Mouse (Mus musculus) activated CD4-positive, CD25-positive, alpha-beta regulatory T cell, adult 4 months (primary cell): ENCODE data around the gene Tbxas1. TPM values are rescaled to one million over a fixed set of nuclear protein-coding genes. Genes with fewer than 3 reads are reported as not detected.
A peak's percentile ranks its signal among the peaks of the same experiment; 100 is the strongest.

Experiments used
- ATAC-seq: one replicate; pipeline ENCODE4 v1.8.0; 2017
- polyA plus RNA-seq, 2 experiments: library from polyadenylated mRNA; unstranded; fragments of 100-300 nt; shearing (Covaris generic); gene quantifications; one replicate each; pipeline ENCODE4 v1.2.1; 2017

Gene Tbxas1
- under 1 TPM; 0.12 to 0.13 TPM for polyA plus RNA-seq

DNA sequence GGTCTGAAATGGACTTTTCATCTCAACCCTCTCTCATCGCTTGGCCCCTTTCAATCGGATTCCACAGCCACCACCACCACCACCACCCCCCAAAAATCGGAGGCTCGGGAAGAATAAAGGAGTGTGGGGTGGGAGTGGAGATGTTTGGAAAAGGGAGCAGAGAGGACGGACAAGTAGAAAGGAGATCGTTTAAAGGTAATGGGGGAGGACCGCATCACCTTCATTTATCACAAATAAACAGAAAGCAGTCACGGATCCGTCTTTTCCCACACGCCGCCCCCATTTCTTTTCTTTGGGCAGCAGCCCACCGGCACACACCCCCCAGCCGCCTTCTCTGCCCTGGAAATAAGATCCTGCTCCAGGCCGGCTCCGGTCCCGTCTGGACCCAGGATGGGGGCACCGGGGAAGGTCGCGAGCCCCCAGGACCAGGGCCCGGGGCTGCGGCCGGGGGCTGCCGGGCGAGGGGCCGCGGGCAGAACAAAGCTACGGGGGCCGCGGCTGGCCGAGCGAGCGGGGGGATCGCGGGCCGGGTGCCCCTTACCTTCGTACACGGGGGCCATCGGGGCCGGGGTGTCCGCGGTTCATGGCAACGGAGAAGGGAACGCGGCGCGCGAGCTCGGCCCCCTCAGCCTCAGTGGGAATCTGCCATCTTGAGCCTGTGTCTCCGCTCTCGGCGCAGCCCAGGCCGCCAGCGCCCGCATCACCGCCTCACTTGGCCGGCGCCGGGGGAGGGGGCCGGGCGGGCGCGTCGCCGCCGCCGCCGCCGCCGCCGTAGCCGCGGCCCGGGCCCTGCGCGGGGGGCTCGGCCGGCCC is at the start of gene Tbxas1:
Tbxas1 (plus strand) TSS at position 147 of the 813 bp plus-strand sequence.
- peak; percentile 28 for ATAC-seq

DNA sequence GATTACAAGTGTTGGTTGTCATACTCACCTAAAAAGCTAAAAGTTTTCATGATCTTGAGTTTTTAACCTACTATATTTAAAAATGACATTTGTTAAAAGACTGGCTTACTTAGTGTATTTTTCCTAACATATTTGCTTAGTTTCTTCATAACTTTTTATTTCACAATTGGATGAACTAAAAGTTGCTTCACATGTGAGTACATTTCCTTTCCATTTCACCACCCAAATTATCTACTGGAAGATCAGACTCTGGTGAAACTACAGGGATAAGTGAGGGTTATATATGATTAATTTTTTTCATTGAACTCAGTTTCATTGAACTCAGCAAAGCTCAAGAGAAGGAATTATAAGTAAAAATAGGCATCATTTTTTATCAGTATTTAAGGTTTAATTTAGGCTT is 49.3 kb upstream of the Tbxas1 start:
- ATAC-seq, result no peak

DNA sequence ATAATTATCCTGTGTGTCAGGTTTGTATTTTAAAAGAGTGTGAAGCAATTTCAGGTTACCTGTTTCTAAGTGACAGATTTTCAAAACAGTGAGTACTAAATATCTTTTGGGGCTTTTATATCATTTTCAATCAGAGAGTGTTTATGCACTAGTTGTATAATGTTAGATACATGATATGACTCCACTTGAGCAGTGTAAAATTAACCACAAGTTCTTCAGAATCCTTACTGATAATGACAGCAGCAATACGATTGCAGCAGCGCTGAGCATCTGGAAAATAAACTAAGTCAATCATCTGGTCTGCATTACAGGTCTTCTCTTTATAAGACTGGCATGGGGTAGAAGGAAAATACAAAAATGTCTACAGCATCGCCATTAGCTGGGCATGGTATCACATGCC is 48.3 kb upstream of the Tbxas1 start:
- no peak for ATAC-seq

DNA sequence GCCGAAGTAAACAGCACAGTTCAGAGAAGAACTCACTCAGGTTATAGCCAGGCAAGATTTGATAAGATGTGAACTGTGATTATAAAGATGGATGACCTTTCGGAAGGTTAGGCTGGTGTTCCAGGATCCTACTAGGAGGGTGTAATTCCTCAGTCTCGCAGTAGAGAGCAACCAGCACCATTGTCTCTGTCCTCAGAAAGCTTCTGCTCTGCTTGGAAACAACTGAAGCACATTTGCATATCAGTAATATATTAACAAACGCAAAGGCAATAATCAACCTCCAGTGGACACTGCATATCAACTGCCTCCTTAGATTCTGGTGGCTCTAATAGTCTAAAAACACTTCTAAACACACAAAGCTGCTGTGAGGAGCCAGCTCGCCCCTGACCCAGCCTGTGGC is 47.8 kb upstream of the Tbxas1 start:
- no peak for ATAC-seq

DNA sequence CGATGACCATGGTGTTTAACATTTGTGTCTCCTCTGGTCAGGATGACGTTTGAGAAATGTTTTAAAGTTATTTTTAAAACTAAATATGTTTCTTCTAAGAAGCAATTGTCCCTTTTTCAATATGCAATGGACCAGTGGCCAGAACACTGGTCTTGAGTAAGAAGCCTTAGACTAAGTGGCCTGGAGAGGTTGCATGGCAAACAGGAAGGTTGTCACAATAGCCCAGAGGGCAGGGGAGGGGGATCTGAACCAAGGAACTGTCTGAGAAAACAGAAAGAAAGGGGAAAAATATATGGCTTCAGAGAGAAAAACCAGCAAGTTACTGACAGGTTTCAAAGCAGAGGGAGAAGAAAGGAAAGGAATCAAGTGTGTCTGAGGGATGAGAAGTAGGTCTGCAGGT is 47.0 kb upstream of the Tbxas1 start:
- no peak for ATAC-seq

DNA sequence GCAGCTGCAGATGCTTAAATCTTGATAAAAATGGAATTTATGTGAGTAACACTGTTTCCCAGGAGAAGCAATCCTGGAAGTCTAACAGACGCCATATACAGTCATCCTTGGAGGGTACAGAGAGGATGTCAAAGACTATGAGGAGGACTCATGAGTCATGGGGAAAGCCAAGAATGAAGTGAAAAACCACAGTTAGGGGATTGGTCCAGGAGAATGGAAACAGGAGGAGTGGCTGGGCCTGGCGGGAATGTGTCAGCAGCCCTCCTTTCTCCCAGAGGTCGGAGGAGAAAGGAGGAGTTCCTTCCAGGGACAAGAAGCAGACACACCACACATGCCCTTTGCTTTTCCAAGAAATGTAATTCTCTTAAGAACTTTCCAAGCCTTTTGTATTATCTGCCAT is 45.8 kb upstream of the Tbxas1 start:
- ATAC-seq, result no peak

DNA sequence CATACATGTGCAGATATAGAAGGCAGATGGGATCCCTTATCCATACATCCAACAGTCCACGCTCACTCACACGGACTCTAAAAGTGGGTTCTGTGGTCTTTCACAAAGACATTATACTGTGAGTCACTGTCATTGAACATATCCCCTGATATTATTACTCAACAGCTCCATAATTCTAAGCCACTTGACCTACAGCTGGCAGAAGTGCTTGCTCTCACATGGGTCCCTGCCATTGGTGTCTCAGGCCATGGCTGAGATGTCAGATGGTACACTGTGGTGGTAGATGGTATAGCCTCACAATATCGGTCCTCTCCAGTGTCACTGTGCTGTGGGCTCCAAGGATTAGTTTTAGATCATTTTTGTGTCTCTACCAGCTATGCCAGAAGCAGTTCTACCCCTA is 41.5 kb upstream of the Tbxas1 start:
- no peak for ATAC-seq

DNA sequence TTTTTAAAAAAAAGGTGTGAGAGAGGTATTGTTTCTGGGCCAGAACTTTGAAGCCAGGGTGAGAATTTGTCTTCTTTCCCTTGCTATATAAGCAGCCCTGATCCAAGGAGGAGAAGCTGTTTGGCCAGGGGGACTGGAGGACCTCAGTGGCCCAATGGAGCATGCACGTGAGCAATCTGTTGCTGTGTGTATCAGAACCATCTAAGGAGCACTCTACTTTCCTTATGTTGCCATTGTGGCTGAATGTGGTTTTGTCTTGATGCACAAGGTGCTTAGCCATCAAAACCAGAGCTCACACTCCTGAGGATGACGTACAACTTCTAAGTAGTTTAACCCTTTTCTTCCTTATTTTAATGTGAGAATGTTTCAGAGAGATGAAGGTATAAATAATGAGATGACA is 40.5 kb upstream of the Tbxas1 start:
- ATAC-seq, result no peak

DNA sequence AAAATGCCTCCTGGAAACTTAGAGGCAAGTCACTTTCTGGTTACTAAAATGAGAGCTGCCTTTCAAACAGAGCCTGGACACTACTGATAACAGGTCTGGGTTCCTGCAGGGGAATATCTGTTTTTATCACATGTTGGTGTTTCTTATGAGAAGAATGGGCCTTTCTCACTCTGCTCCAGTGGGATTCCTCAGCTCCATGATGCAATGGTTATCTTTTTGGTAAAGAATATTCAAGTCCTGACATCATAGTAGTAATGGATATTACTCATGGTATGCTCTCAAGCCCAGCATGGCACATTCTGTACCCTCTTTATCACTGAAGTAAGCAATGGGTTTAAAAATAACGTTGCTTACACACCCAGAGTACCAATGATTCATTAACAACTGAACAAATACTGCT is 40.0 kb upstream of the Tbxas1 start:
- no peak for ATAC-seq

DNA sequence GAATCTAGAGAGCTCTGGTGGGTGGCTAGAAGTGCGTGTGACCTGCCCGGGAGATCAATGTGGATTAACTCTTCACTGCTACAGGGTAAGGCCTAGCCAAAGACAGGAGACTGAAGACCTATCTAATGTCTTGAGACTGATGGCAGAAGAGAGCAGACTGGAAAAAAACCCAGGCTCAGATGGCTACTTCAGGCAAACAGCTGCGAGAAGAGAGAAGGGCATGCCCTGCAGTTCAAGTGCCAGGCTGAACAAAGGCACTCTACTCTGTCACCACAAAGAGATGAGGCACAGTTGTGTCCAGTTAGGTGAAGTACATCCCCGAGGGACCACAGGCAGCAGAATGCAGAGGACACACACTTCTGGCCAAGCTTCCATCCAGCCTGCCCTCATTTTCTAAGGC is 37.1 kb upstream of the Tbxas1 start:
- ATAC-seq, result no peak

DNA sequence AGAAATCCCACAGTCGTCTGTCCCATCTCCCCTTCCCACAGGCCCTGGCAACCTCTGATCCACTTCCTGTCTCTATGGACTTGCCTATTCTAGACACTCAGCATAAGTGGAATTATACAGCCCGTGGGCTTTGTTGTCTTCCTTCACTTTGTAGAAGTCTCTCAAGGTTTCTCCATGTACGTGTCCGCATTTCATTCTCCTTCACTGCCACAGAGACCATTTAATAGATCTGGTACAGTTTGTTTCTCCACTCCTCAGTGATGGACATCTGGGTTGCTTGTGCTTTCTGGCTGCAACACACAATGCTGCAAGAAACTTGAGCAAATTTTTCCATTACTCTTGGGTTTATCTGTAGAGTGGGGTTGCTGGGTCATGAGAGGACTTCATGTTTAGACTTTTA is 35.3 kb upstream of the Tbxas1 start:
- ATAC-seq, result no peak

DNA sequence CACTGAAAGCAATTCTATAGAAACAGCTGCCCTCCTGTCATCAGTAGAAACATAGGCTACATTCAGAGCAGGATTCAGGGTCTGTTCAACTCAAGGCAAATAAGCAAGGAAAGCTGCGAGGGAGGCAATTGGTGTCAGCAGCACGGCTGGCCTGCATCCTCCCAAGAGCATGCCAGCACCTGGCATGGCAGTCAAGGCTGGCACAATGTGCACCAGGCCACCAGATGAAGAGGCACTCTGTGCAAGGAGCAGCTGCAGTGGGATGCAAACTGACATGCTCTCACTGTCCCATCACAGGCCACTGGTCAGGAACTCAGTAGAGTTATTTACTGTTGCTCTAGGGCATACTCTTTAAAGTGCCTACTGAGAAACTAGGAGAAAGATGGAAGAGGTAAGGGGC is 34.8 kb upstream of the Tbxas1 start:
- no peak for ATAC-seq

DNA sequence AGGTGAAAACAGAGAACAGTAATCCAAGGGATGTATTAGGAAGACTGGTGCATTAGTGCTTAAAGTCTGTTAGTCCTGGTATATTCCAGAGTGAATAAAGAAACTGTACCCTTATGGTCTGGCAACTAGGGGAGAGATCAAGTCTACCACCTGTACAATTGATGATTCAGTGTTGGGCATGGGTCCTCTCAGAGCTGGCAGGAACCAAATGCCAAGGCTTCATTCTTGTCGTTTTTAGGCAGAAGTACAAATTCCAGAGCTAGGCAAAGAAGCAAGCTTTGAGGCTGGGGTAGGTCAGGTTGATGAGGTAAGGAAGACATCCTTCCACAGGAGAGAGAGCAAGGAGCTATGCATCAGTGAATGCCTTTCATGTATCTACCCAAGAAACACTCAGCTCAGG is 34.4 kb upstream of the Tbxas1 start:
- ATAC-seq, result no peak

DNA sequence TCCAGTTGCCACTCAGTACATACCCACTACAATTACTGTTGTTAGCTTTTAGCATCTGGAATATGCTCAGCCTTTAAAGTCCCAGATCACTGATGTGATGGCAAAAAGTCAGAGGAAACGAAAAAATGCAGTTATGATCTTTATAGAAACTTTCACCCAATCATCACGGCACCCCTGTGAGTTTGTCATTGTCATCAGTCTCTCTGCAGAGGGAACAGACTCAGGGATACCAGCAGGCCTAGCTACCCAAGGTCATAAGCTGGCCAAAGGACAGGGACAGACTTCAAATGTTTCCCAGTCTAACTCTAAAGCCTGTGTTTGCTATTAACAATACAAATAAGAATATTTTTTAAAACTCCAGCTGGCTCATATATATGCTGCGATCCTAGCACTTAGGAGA is 33.7 kb upstream of the Tbxas1 start:
- no peak for ATAC-seq

DNA sequence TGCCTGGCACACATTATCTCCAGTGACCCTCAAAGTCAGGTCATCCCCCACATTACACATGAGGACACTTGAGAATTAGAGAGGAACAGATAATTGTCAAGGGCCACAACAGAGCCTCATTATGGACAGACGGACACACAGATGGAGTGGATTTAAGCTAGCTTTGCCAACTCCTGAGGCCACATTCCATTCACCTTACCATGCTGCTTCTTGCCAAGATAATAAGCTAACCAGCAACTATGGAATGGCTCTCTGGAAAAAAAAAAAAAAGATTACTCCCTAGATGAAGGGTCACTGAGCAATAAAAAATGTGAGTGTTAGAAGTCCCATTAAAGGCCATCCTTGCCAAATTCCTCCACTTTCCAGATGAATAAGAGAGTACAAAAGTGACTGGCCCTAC is 30.1 kb upstream of the Tbxas1 start:
- ATAC-seq, result no peak

DNA sequence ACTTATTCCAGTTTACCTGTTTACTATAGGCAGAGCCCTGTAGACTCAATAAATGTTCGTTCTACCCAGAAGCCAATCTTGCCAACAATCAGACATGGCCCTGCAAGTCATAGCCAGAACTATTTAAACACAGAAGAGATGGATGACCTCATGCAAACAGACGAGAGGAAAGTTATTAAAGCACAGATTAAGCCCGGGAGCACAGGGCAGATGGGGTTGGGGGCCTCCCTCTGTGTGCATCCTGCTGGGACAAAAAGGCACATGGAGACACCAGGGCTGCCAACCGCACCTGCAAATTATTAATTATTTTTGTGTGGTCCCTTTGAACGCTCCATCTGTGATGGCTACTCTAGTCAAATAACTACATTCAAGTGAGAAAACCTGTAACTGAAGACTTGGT is 29.3 kb upstream of the Tbxas1 start:
- no peak for ATAC-seq

DNA sequence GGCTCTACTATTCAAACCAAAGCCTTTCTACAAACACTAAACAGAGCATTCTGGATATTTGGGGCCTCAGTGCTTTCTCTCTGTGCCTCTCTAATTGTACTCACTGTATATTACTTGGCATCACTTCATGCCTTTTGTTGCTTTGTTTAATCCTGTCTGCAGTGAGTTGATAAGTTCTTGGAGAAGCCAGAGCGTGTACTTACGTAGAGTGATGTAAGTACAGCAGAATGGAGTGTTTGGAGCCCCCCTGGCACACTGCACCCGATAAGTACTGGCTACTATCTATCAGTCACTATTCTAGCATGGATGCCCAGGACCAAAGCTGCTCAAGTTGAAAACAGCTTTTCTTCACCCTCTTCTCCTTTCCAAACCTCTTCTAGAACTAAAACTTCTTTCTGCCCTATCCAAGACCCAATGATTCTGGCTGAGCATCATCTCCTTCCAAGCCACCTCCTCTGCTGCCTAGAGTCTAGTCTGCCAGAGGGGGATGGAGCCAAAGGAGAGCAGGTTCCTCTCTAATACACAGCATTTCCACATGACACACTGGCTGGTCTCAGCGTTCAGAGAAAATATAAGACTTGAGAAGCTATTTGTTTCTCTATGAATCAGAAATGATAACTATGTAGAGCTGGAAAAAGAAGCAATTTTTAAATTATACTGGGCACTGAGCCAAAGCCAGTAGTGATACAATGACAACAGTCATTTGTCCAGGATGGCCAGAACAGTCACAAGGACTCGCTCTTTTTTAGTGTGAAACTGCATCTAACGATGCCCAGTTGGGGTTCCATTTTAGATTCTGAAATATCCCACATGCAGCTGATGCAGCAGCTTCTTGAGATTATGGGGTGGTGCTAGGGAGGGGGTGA is 28.6 kb upstream of the Tbxas1 start:
- no peak for ATAC-seq

DNA sequence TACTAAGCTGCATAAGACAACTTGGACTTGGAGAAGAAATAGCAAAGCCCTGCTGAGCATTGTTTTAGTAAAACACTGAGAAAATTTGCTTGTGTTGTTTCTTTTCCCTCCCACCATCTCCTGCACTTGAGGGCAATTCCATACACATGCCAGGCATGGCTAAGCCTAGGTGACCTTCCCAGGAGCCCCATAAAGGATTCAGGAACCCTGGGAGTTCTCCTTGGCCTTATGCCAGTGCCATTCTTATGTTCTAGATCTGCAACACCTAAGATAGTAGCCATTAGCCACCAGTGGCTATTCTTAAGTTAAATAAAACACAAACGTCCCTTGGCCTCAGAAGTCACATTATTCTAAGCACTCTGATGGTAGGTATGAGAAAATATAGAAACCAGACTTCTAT is 27.8 kb upstream of the Tbxas1 start:
- ATAC-seq, result no peak

DNA sequence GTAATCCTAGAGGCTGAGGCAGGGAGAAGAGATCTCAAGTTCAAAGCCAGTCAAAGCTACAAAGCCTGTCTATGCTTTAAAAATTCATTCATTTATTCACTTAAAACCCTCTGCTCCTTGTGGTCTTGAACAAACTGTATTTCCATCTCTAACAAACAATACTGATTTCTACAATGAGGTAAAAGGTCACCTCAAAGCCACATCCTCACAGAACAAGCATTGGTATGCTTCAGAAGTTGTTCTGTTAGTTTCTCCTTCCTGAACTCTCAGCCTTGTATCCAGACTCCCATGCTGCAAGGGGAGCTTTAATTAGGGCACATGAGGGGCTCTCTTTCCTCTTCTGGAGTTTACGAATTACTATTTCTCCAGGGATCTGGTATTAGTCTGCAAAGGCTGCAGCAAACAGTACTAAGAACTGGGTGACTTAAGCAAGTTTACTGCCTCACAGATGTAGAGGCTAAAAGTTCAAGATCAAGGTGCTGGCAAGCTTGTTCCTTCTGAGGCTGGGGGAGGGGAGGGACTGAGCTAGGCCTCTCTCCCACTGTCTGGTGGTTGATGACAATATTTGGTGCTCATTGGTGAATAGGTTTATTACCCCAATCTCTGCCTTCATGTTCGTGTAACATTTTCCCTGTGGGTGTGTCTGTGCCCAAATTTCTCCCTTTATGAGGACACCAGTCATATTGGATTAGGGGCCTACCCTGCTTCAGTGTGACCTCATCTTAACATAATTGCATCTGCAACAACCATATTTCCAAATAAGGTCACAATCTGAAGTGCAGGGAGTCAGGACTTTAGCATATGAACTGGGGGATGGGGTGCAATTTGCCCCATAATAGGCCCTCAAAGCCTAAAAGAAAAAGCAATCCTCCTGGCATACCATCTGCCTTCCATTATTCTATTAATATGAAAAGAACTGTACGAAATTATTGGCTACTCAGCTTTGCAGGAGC is 27.0 kb upstream of the Tbxas1 start:
- peak; percentile 77 for ATAC-seq

DNA sequence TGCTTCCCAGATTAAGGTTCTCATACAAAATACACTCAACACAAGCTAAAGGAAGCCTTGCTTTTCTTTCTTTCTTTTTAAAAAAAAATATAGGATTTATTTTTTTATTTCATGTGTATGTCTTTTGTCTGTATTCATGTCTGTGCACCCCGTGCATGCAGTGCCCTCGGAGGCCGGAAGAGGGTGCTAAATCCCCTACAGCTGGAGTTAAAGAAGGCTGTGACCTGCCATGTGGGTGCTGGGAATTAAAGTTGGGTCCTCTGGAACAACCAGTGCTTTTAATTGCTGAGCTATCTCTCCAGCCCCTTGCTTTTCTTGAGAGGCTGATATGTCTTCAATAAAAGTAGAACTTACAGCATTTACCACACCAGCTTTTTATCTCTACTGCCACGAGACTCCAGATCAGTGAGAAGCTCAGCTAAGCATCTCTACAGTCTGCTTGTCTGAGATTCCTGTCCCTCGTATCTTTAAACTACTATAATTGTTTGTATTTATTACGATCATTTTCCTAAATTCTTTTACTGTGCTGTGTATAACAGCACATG is 24.4 kb upstream of the Tbxas1 start:
- ATAC-seq, result no peak

DNA sequence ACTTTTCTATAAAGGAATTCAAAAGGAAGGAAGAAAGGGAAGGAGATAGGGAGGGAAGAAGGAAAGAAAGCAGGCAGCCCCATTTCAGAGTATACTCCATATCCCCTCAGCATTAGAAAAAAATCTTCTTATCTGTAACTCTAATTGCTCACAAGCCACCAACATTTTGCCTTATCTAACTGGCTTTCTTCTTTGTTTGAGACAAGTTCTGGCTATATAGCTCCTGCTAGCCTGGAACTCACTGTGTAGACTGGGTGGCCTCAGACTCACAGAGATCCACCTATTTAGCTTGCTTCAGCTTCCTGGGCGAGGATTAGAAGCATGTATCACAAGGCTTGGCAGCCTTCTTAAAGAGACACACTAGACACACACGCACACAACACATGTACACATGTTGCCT is 23.5 kb upstream of the Tbxas1 start:
- no peak for ATAC-seq

DNA sequence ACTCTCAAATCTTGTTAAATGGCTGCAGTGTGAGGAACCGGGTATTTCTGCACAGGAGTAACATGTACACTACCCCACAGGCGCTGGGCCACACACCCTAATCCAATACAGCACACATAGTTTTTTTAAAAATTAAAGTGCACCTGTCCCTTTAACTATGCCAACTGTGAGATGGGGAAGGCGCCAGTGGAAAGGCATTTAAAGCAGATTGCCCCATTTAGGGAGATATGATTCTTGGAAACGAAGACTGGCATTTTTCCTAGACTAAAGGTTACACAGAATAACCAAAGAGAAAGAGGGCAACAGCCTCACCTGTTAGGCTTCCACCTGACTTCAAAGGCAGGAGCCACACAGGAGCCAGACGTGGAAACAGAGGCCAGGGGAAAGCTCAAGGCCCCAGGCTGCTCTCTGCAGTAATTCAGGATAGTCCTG is 21.6 kb upstream of the Tbxas1 start:
- no peak for ATAC-seq

DNA sequence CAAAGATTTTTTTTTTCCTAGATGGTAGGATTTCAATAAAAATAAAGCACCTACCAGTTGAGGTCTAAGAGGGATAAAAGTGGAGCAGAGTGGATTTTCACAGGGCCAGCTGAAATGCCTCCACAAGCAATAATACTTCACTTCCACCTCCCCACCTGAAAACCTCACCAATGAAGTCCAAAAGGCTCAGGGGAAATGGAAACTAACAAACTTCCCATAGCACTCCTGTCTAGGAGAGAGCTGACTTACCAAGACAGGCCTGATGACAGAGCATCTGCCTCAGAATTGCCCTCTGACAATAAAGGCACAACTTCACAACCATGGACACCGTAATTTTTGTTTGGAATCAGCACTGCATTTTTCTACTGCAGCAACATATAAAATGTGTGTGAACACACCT is 15.4 kb upstream of the Tbxas1 start:
- no peak for ATAC-seq
